Mouse (Mus musculus): ENCODE data around the gene Zfp964.
"Not testable (repeated sequence)": the region's sequence is repeated elsewhere in the genome, so short reads cannot be mapped to it uniquely, and the experiment has no call there.

Gene Zfp964

GRCm38 (mm10) chr8:69654358-69654981, at the start of gene Zfp964:
Zfp964 (plus strand) TSS chr8:69654479.
- DNase-seq (ENCODE audit: low spot score in 2 of 2), result peak; percentile 89 to 93

- DNase-seq (ENCODE audit: low spot score in 2 of 2), result no peak
These were observed 39.6 kb upstream of the Zfp964 start for GRCm38 (mm10) chr8:69614687-69615086.

GRCm38 (mm10) chr8:69618078-69618477, 36.2 kb upstream of the Zfp964 start:
- DNase-seq (ENCODE audit: low spot score in 2 of 2), result no peak

GRCm38 (mm10) chr8:69625095-69625789, 29.0 kb upstream of the Zfp964 start, which contains the start of gene Zfp868:
Zfp868 (minus strand) TSS chr8:69625548.
- DNase-seq (ENCODE audit: low spot score in 2 of 2), result peak; percentile 97 to 99

GRCm38 (mm10) chr8:69653808-69654357, 396 bp upstream of the Zfp964 start:
- DNase-seq (ENCODE audit: low spot score in 2 of 2), result no peak

- DNase-seq (ENCODE audit: low spot score in 2 of 2), result no peak
These were observed 7.0 kb downstream of the Zfp964 start for GRCm38 (mm10) chr8:69661294-69661693.

GRCm38 (mm10) chr8:69665051-69665450, 10.8 kb downstream of the Zfp964 start:
- not testable (repeated sequence) for DNase-seq (ENCODE audit: low spot score in 2 of 2)

GRCm38 (mm10) chr8:69701810-69702209, 47.5 kb downstream of the Zfp964 start:
- no peak for DNase-seq (ENCODE audit: low spot score in 2 of 2)

GRCm38 (mm10) chr8:69710624-69711023, 56.3 kb downstream of the Zfp964 start, which contains the start of gene Zfp869:
Zfp869 (minus strand) TSS chr8:69710724.
- DNase-seq (ENCODE audit: low spot score in 2 of 2), result not testable (repeated sequence)

GRCm38 (mm10) chr8:69713516-69713915, 59.2 kb downstream of the Zfp964 start:
- DNase-seq (ENCODE audit: low spot score in 2 of 2), result no peak

- no peak for DNase-seq (ENCODE audit: low spot score in 2 of 2)
These were observed 61.1 kb downstream of the Zfp964 start for GRCm38 (mm10) chr8:69715366-69715765.

Measured in urinary bladder, postnatal 4 days (tissue).